Mouse (Mus musculus): Measurements from ENCODE around the gene Spint2.

The Spint2 gene

GRCm38 (mm10) chr7:29279261-29279660, 2.5 kb downstream of the Spint2 start:
- DNase-seq: no peak

GRCm38 (mm10) chr7:29277510-29277909, 4.2 kb downstream of the Spint2 start:
- no peak for DNase-seq

- DNase-seq: no peak
Measured at GRCm38 (mm10) chr7:29276715-29277114, 5.0 kb downstream of the Spint2 start.

- DNase-seq: no peak
Measured at GRCm38 (mm10) chr7:29271687-29272465, 9.8 kb downstream of the Spint2 start.

GRCm38 (mm10) chr7:29270445-29270844, 11.3 kb downstream of the Spint2 start:
- no peak for DNase-seq

- DNase-seq: peak in 1 of 2 experiments; percentile 58
Measured at GRCm38 (mm10) chr7:29266931-29267330, 14.8 kb downstream of the Spint2 start.

GRCm38 (mm10) chr7:29265636-29266035, 16.1 kb downstream of the Spint2 start:
- DNase-seq: no peak

GRCm38 (mm10) chr7:29263831-29264230, 17.9 kb downstream of the Spint2 start:
- no peak for DNase-seq

GRCm38 (mm10) chr7:29262151-29262550, 19.6 kb downstream of the Spint2 start:
- DNase-seq: no peak

GRCm38 (mm10) chr7:29259781-29260730, 21.7 kb downstream of the Spint2 start:
- DNase-seq: no peak

- DNase-seq: peak; percentile 92 to 95
Measured at GRCm38 (mm10) chr7:29257368-29257767, 24.3 kb downstream of the Spint2 start.

GRCm38 (mm10) chr7:29255875-29256274, 25.8 kb downstream of the Spint2 start:
- peak; percentile 55 to 65 for DNase-seq

GRCm38 (mm10) chr7:29253842-29254241, 27.9 kb downstream of the Spint2 start:
- DNase-seq: no peak

- DNase-seq: no peak
Measured at GRCm38 (mm10) chr7:29251166-29251565, 30.5 kb downstream of the Spint2 start.

- DNase-seq: peak; percentile 67 to 78
Measured at GRCm38 (mm10) chr7:29248261-29248841, 33.4 kb downstream of the Spint2 start, which contains the start of gene 2200002D01Rik. Gene 2200002D01Rik (minus strand): TSS chr7:29248466.

- DNase-seq: no peak
Measured at GRCm38 (mm10) chr7:29247706-29248105, 34.0 kb downstream of the Spint2 start.

- peak; percentile 80 to 84 for DNase-seq
Measured at GRCm38 (mm10) chr7:29247314-29247700, 34.4 kb downstream of the Spint2 start.

GRCm38 (mm10) chr7:29246619-29247313, 34.9 kb downstream of the Spint2 start:
- no peak for DNase-seq

GRCm38 (mm10) chr7:29246015-29246414, 35.7 kb downstream of the Spint2 start:
- DNase-seq: no peak

GRCm38 (mm10) chr7:29244732-29245416, 36.8 kb downstream of the Spint2 start:
- DNase-seq: no peak

GRCm38 (mm10) chr7:29238019-29238967, 43.4 kb downstream of the Spint2 start, which contains the start of gene Yif1b:
Gene Yif1b (plus strand): TSS chr7:29238329.
- DNase-seq: peak; percentile 99

All from lung, adult 18-20 months (tissue).